Mouse (Mus musculus) liver, embryonic 16.5 days (tissue): ENCODE measurements around the gene Csnk1e. TPM values are rescaled to one million over a fixed set of nuclear protein-coding genes. Genes with fewer than 3 reads are reported as not detected.
A peak's percentile ranks its signal among the peaks of the same experiment; 100 is the strongest.

ENCODE experiments used
- ATAC-seq: fragments of 200-750 bp; cut with Nextera tagmentation; 2 replicates; pipeline ENCODE4 v1.8.0; 2017; ENCODE audit warnings: low read depth, mild to moderate bottlenecking, moderate number of reproducible peaks, moderate library complexity
- H3K27ac ChIP-seq: fragments of 300-500 bp; sonication (generic); 2 replicates; pipeline ENCODE4 v1.5.1; 2014; ENCODE audit warnings: mild to moderate bottlenecking, low read length
- H3K27me3 ChIP-seq: fragments of 300-500 bp; sonication (generic); 2 replicates; pipeline ENCODE4 v1.6.1; 2014; ENCODE audit warnings: low read depth, low read length, mixed read lengths; ENCODE audit not compliant: control insufficient read depth, insufficient read depth
- H3K36me3 ChIP-seq: fragments of 300-500 bp; sonication (generic); 2 replicates; pipeline ENCODE4 v1.6.1; 2014; ENCODE audit warnings: mild to moderate bottlenecking; ENCODE audit not compliant: control insufficient read depth, insufficient read depth
- H3K4me1 ChIP-seq: fragments of 300-500 bp; sonication (generic); 2 replicates; pipeline ENCODE4 v1.6.1; 2014; ENCODE audit warnings: low read depth, low read length, mixed read lengths; ENCODE audit not compliant: control insufficient read depth
- H3K4me2 ChIP-seq: fragments of 300-500 bp; sonication (generic); 2 replicates; pipeline ENCODE4 v1.6.1; 2014; ENCODE audit warnings: low read depth, low read length, mixed read lengths
- H3K4me3 ChIP-seq: fragments of 300-500 bp; sonication (generic); 2 replicates; pipeline ENCODE4 v1.5.1; 2014; ENCODE audit warnings: low read depth, mild to moderate bottlenecking, low read length
- H3K9ac ChIP-seq: fragments of 300-500 bp; sonication (generic); 2 replicates; pipeline ENCODE4 v1.6.1; 2014; ENCODE audit warnings: low read depth, low read length
- H3K9me3 ChIP-seq: fragments of 300-500 bp; sonication (generic); replicated peaks from 2 replicates; pipeline ENCODE4 v1.6.1; 2016; ENCODE audit warnings: low read length; ENCODE audit not compliant: control insufficient read depth
- WGBS: fragments of 180-500 bp; shearing (Covaris S2); extraction: QIAGEN DNeasy Blood & Tissue Kit; methylation state at CpG from one replicate; pipeline ENCODE4 v1.1.7; 2014; ENCODE audit not compliant: insufficient replicate concordance; 5-methylcytosine and 5-hydroxymethylcytosine counted together
- polyA plus RNA-seq: library from polyadenylated mRNA; unstranded; fragments of >200 nt; fragmentation: Nextera tagmentation; extraction: Ambion mirVana; gene quantifications from 2 replicates; pipeline ENCODE4 v1.2.1, GENCODE M21; 2015

Gene Csnk1e
- polyA plus RNA-seq, 1 experiment from 2014 or later, result 4.8 TPM

- Histone ChIP-seq H3K27ac (no peak overlapping the region), H3K9ac (no peak overlapping the region), H3K36me3 (no peaks in the 10 kb centered on the region), H3K27me3 (no peaks in the 10 kb centered on the region), H3K4me2 (no peak overlapping the region), H3K4me1 (no peaks in the 10 kb centered on the region), H3K9me3 (no peaks in the 10 kb centered on the region), H3K4me3 (no peak overlapping the region)
- WGBS, result 78% methylated on average over 3 of the region's 3 CpGs
- no peak for ATAC-seq
Measured at GRCm38 (mm10) chr15:79448041-79448440, 7.3 kb downstream of the Csnk1e start.

GRCm38 (mm10) chr15:79445786-79446654 is 9.3 kb downstream of the Csnk1e start:
- peaks cover 2% of the 10 kb centered on the region; the same call in 1 of the 2 replicates for H3K4me1 ChIP-seq
- no peak overlapping the region for H3K4me2 ChIP-seq
- 44% methylated on average over 8 of the region's 8 CpGs for WGBS
- ATAC-seq, result no peak
- H3K9ac ChIP-seq, result no peak overlapping the region
- H3K4me3 ChIP-seq, result no peak overlapping the region
- H3K27me3 ChIP-seq, result peaks cover 14% of the 10 kb centered on the region
- no peaks in the 10 kb centered on the region for H3K36me3 ChIP-seq
- H3K9me3 ChIP-seq, result no peaks in the 10 kb centered on the region
- no peak overlapping the region for H3K27ac ChIP-seq

GRCm38 (mm10) chr15:79443856-79444410 is 11.4 kb downstream of the Csnk1e start:
- H3K36me3 ChIP-seq, result no peaks in the 10 kb centered on the region

GRCm38 (mm10) chr15:79442961-79443518 is 12.3 kb downstream of the Csnk1e start:
- Histone ChIP-seq H3K27ac (no peak overlapping the region), H3K27me3 (peaks cover 14% of the 10 kb centered on the region), H3K9ac (no peak overlapping the region), H3K4me3 (no peak overlapping the region), H3K9me3 (no peaks in the 10 kb centered on the region), H3K4me1 (peaks cover 2% of the 10 kb centered on the region), H3K4me2 (no peak overlapping the region), H3K36me3 (no peaks in the 10 kb centered on the region)
- ATAC-seq, result no peak
- WGBS, result 72% methylated on average over 9 of the region's 9 CpGs

More at GRCm38 (mm10) chr15:79443856-79444410, 11.4 kb downstream of the Csnk1e start:
- ATAC-seq, result no peak
- Histone ChIP-seq H3K27me3 (peaks cover 14% of the 10 kb centered on the region), H3K4me2 (no peak overlapping the region), H3K9me3 (no peaks in the 10 kb centered on the region), H3K27ac (no peak overlapping the region), H3K4me3 (no peak overlapping the region), H3K4me1 (peaks cover 2% of the 10 kb centered on the region), H3K9ac (no peak overlapping the region)
- 63% methylated on average over 7 of the region's 7 CpGs for WGBS

DNA sequence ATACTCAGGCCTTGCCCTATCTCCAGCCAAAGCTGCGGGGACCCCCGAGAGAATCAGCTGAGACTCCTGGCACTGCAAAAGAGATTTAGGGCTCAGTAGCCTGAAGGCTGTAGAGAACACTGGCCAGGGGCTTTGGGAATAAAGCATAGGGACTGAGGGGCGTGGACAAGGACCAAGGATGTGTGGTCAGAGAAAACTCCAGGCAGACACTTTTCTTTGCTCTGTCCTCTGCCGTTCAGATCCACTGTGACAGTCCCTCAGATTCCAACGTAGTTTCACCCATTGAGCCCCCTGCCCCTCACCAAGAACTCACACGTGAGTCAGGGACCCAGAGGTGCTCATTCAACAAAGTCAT is 13.1 kb downstream of the Csnk1e start:
- H3K4me2 ChIP-seq, result peak overlapping the region; percentile 71

DNA sequence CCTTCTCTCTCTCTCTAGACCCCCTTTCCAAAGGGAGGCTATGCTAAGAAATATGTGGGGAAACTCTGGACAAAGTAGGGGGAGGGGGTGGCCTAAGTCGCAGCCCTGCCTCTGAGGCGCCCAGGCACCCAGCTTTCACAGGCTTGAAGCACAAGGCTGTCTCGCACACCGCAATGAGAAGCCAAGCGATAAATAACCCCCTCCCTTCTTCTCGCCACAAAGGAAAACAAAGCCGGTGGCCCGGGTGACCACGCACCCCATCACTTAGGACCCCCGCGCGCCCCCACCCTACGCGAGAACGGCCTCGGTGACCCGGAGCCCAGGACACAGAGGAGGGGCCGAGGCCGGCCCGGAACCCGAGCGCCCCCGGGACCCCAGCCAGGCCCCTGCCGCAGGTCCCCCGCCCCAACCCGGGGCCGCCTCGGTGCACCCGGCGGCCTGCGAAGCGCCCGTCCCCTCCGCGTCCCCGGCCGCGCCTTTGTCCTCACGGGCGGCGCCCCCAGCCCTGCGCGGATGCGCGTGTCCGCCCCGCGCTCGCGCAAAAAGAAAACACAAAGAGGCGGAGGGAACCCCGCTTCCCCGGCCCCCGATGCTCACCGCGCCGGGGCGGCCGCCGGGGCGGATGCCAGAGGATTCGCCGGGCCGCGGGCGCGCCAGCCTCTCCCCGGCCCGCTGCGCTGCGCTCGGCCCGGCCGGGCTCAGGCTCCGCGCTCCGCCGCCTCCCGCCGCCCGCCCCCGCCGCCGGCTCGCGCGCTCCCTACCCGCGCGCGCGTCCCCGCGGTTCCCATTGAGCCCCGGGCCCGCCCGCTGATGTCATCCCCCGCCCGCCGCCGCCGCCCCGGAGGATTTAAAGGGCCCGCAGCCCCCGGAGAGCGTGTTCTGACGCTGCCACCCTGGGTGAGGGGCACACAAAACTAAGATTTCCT is 13.8 kb downstream of the Csnk1e start:
- H3K4me2 ChIP-seq, result peak overlapping the region; percentile 71
- H3K27ac ChIP-seq, result peak overlapping the region; percentile 13; the same call in 1 of the 2 replicates
- ATAC-seq, result peak; percentile 69
- peaks cover 2% of the 10 kb centered on the region for H3K4me1 ChIP-seq
- peaks cover 14% of the 10 kb centered on the region for H3K27me3 ChIP-seq
- peak overlapping the region; percentile 70 for H3K4me3 ChIP-seq
- no peaks in the 10 kb centered on the region for H3K36me3 ChIP-seq
- peak overlapping the region; percentile 73 for H3K9ac ChIP-seq
- H3K9me3 ChIP-seq, result no peaks in the 10 kb centered on the region
- WGBS, result under 1% methylated on average over 70 of the region's 107 CpGs

More for the DNA sequence above, 13.1 kb downstream of the Csnk1e start:
- H3K4me3 ChIP-seq, result peak overlapping the region; percentile 70
- no peaks in the 10 kb centered on the region for H3K36me3 ChIP-seq
- no peaks in the 10 kb centered on the region for H3K9me3 ChIP-seq
- H3K27me3 ChIP-seq, result peaks cover 14% of the 10 kb centered on the region
- WGBS, result 17% methylated on average over 6 of the region's 6 CpGs
- peaks cover 2% of the 10 kb centered on the region for H3K4me1 ChIP-seq
- no peak overlapping the region for H3K27ac ChIP-seq
- ATAC-seq, result no peak
- H3K9ac ChIP-seq, result peak overlapping the region; percentile 73

DNA sequence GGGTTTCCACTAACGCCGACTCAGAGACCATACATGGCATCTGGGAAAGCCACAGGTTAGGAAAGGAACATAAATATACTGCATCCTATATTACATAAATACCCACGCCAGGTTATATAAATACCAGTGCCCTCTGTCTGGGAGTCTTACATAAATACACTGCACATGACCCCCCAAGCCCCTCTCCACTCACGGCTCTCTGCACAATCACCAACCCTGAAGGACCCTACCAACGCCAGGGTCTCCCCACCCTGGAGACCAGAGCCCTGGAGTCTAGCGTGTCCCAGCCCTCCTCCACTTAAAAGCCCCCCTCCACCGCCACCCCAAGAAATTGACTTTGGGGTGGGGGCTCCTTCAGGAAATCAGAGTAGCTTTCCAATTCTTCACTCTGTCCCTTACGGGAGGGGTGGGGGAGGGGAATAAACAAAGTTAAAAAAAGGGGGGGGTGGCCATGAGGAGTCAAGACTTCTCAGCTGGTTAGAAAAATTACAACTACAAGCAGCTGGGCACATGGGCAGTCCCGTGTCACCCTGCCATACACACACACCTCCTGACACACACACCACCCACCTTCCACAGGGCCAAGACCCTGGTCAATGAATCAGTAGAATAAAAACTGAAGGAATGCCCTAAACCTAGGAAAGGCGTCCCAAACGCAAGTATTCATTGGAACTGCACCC is 14.6 kb downstream of the Csnk1e start:
- no peak for ATAC-seq

GRCm38 (mm10) chr15:79440223-79440622 is 15.1 kb downstream of the Csnk1e start:
- 41% methylated on average over 4 of the region's 4 CpGs for WGBS
- Histone ChIP-seq H3K27ac (no peak overlapping the region), H3K27me3 (peaks cover 14% of the 10 kb centered on the region), H3K9ac (no peak overlapping the region), H3K9me3 (no peaks in the 10 kb centered on the region), H3K4me3 (no peak overlapping the region), H3K36me3 (no peaks in the 10 kb centered on the region), H3K4me1 (peaks cover 9% of the 10 kb centered on the region), H3K4me2 (no peak overlapping the region)
- no peak for ATAC-seq

More for the DNA sequence above, 14.6 kb downstream of the Csnk1e start:
- Histone ChIP-seq H3K9me3 (no peaks in the 10 kb centered on the region), H3K9ac (peak overlapping the region; percentile 73), H3K36me3 (no peaks in the 10 kb centered on the region), H3K4me3 (peak overlapping the region; percentile 70), H3K27ac (no peak overlapping the region), H3K27me3 (peaks cover 14% of the 10 kb centered on the region), H3K4me1 (peaks cover 3% of the 10 kb centered on the region), H3K4me2 (peak overlapping the region; percentile 71)
- WGBS, result 22% methylated on average over 11 of the region's 11 CpGs
